Mouse (Mus musculus) cortical plate, adult 2 months (tissue): ENCODE measurements around the gene Hist1h2ab. TPM values are rescaled to one million over a fixed set of nuclear protein-coding genes. Genes with fewer than 3 reads are reported as not detected.

Experiments
- H3K27ac ChIP-seq: fragments of 200-500 bp; 2 replicates; pipeline ENCODE4 v1.5.1; 2012; ENCODE audit warnings: low read length, control low read depth, inconsistent platforms; ENCODE audit not compliant: insufficient read depth
- H3K4me1 ChIP-seq: fragments of 200-500 bp; 2 replicates; pipeline ENCODE4 v1.6.1; 2011; ENCODE audit warnings: low read length; ENCODE audit not compliant: control insufficient read depth, insufficient read depth
- H3K4me3 ChIP-seq: fragments of 200-500 bp; 2 replicates; pipeline ENCODE4 v1.5.1; 2011; ENCODE audit warnings: mild to moderate bottlenecking, low read length, control low read depth; ENCODE audit not compliant: insufficient read depth
- CTCF ChIP-seq: fragments of 200-500 bp; IDR thresholded peaks from 2 replicates; pipeline ENCODE4 v1.5.1; 2011; ENCODE audit warnings: mild to moderate bottlenecking, control low read depth, low read length; ENCODE audit not compliant: insufficient read depth; ENCODE audit errors: extremely low read depth
- POLR2A ChIP-seq: fragments of 200-500 bp; IDR thresholded peaks from 2 replicates; pipeline ENCODE4 v1.6.1; 2011; ENCODE audit warnings: mild to moderate bottlenecking, low read length, control low read depth; ENCODE audit not compliant: insufficient read depth; ENCODE audit errors: extremely low read depth
- polyA plus RNA-seq: library from polyadenylated mRNA; depleted of rRNA; stranded (reverse); fragments of >200 nt; gene quantifications from 2 replicates; pipeline ENCODE4 v1.2.3, GENCODE M21; 2012; rRNA removed

The Hist1h2ab gene
- polyA plus RNA-seq, 1 experiment = 1.9 TPM

DNA sequence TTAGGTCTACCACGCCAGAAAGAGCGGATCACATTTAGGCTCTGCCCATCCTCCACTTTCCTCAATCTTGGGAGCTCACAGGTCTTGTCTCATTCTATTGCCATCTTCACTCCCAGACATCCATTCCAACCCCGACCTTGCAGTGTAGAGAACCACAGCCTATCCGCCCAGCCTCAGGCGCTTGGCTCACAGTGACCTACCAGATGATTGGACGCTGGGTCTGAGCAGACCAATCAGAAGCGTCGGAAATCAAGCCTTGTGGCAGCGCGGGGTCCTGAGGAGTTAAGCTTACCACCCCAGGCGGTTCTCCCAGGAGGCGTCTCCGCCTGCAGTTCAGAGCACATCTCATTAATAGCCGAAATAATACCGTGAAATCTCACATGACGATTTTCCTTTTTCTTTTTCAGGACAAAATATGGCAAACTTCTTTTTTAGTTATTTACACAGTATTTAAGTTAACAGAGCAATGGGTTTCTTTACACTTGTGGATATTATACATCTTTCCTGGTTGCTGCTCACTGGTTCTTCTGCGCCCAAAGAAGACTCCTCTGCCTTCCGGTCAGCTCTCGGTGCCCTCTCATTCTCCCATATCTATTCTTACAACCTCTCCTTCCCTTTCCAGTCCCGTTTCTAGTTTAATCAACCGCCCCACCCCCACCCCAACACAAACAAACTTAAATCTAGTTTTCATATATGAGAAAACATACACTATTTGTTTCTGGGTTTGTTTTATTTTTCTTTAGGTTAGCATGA, 21.8 kb downstream of the Hist1h2ab start:
- Histone ChIP-seq H3K4me3 (no peak overlapping the region), H3K27ac (no peak overlapping the region), H3K4me1 (no peaks in the 10 kb centered on the region)
- TF ChIP-seq CTCF (no peak), POLR2A (no peak)

DNA sequence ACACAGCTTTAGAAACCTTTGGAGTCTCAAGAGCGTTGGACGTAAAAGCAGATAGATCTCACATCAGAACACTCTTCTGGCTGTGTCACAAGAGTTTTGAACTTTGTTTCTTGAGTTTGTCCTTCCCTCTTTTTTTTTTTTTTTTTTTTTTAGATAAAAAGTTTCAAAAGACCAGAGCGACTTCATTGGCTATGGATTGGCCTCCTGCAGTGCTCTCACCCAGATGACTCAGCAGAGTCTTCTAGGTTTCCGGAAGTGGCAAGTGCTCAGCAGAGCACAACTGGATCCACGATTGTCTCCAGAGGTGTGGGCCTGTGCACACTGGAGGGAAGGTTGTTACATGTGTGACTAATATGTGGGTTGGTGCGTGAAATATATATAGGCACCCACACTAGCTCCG, 27.4 kb downstream of the Hist1h2ab start:
- no peak for TF ChIP-seq POLR2A
- no peak for TF ChIP-seq CTCF
- H3K4me3 ChIP-seq = no peak overlapping the region
- H3K4me1 ChIP-seq = no peaks in the 10 kb centered on the region
- no peak overlapping the region for H3K27ac ChIP-seq

DNA sequence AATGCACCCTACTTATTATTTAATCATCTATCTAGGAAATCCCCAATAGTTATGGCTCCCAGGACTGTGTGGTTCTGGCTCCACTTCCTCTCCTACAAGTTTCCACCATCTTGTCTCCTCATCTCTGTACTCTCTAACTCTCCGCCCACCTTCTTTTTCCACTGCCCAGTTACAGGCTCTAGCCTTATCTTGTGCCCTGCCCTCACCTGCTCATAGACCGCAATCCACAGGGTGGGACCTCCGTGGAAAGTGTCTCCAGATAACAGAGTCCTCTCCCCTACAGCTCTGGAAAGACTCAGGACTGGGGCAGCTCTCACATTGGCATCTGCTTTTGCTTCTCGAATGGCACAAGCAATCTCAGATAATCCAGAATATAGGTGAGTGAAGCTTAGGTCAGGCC, 28.1 kb downstream of the Hist1h2ab start:
- Histone ChIP-seq H3K4me3 (no peak overlapping the region), H3K4me1 (no peaks in the 10 kb centered on the region), H3K27ac (no peak overlapping the region)
- no peak for TF ChIP-seq CTCF
- no peak for TF ChIP-seq POLR2A

DNA sequence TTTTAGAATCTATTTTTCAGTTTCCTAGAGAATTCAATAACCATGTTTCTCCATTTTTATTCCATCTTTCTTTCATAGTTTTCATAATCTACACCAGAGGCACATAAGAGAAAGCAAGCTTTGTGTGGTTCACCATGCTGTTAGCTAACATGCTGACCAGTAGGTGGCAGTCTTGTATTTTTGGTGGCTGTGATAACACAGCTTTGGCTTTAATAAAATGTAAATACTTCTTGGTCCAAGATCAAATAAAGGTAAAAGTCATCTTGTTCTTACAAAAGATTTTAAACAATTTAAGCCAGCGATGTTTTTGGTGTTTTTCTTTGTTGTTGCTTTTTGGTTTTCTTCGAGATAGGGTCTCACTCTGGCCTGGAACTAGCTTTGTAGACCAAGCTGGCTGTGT, 41.6 kb downstream of the Hist1h2ab start:
- H3K27ac ChIP-seq = no peak overlapping the region
- H3K4me3 ChIP-seq = no peak overlapping the region
- TF ChIP-seq CTCF = peak; percentile 71; the same call in 1 of the 2 replicates
- TF ChIP-seq POLR2A = no peak
- no peaks in the 10 kb centered on the region for H3K4me1 ChIP-seq

DNA sequence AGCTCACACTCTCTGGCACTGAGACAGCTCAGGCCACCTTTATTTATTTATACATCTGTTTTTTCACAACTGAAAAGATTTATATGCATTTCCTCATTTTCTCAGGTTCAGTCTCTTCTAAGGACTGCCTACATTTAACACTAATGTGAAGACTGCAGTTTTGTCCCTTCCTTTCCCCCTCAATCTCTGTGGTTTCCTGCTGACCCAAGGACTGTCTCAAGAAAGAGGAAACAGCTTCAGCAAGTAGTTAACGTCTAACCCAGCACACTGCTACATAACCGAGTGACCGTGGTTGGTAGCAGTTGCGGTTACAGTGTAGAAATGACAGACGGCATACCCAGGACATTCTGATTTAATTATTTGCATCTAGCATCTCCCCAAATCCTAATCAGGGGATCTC, 48.5 kb downstream of the Hist1h2ab start:
- TF ChIP-seq CTCF (no peak), POLR2A (no peak)
- H3K27ac ChIP-seq = no peak overlapping the region
- no peak overlapping the region for H3K4me3 ChIP-seq
- H3K4me1 ChIP-seq = no peaks in the 10 kb centered on the region

Other genes starting within 250 kb of the Hist1h2ab start
- gene Hist1h4h, start 220.1 kb upstream of the Hist1h2ab start, polyA plus RNA-seq = 20.7 and 34.8 TPM in 2 replicates
- gene Hist1h2af, start 217.2 kb upstream of the Hist1h2ab start, polyA plus RNA-seq = 6.4 and 14.2 TPM in 2 replicates
- gene Hist1h3g, start 215.7 kb upstream of the Hist1h2ab start, polyA plus RNA-seq = 0.74 and 0.92 TPM in 2 replicates
- 0.29 and 0.38 TPM in 2 replicates for gene Hist1h2bh, start 207.7 kb upstream of the Hist1h2ab start, polyA plus RNA-seq
- 0.73 TPM in 1 of 2 replicates, not detected in the other for gene Hist1h3f, start 207.1 kb upstream of the Hist1h2ab start, polyA plus RNA-seq
- 4.5 and 13.1 TPM in 2 replicates for gene Hist1h4f, start 199.5 kb upstream of the Hist1h2ab start, polyA plus RNA-seq
- 0.04 and 0.08 TPM in 2 replicates for gene Hist1h1d, start 197.9 kb upstream of the Hist1h2ab start, polyA plus RNA-seq
- gene Hist1h3e, start 188.8 kb upstream of the Hist1h2ab start, polyA plus RNA-seq = 1.2 and 2.9 TPM in 2 replicates
- 0.50 and 1.1 TPM in 2 replicates for gene Hist1h2ae, start 179.9 kb upstream of the Hist1h2ab start, polyA plus RNA-seq
- 7.8 and 11.4 TPM in 2 replicates for gene Hist1h2bg, start 179.7 kb upstream of the Hist1h2ab start, polyA plus RNA-seq
- 0.67 TPM in 1 of 2 replicates, not detected in the other for gene Hist1h2bf, start 176.9 kb upstream of the Hist1h2ab start, polyA plus RNA-seq
- gene Hist1h2ad, start 176.7 kb upstream of the Hist1h2ab start, polyA plus RNA-seq = 0.32 and 0.92 TPM in 2 replicates
- 2.6 and 3.0 TPM in 2 replicates for gene Hist1h3d, start 175.4 kb upstream of the Hist1h2ab start, polyA plus RNA-seq
- gene Hist1h4d, start 169.5 kb upstream of the Hist1h2ab start, polyA plus RNA-seq = 4.4 and 8.9 TPM in 2 replicates
- 4.2 and 4.6 TPM in 2 replicates for gene Hist1h2be, start 130.0 kb upstream of the Hist1h2ab start, polyA plus RNA-seq
- 4.0 and 4.6 TPM in 2 replicates for gene Hist1h1e, start 128.6 kb upstream of the Hist1h2ab start, polyA plus RNA-seq
- 1.2 and 1.5 TPM in 2 replicates for gene Hist1h2ac, start 67.2 kb upstream of the Hist1h2ab start, polyA plus RNA-seq
- 117 and 130 TPM in 2 replicates for gene Hist1h2bc, start 66.9 kb upstream of the Hist1h2ab start, polyA plus RNA-seq
- not detected in 2 replicates for gene Hist1h1t, start 55.3 kb upstream of the Hist1h2ab start, polyA plus RNA-seq
- gene Hist1h4c, start 52.7 kb upstream of the Hist1h2ab start, polyA plus RNA-seq = 4.1 and 9.6 TPM in 2 replicates
- 4.2 and 4.3 TPM in 2 replicates for gene Hfe, start 40.3 kb upstream of the Hist1h2ab start, polyA plus RNA-seq
- 42.1 and 42.4 TPM in 2 replicates for gene Hist1h1c, start 12.3 kb upstream of the Hist1h2ab start, polyA plus RNA-seq
- 0.56 TPM in 1 of 2 replicates, not detected in the other for gene Hist1h3c, start 5.5 kb upstream of the Hist1h2ab start, polyA plus RNA-seq
- gene Hist1h2bb, start 4.4 kb upstream of the Hist1h2ab start, polyA plus RNA-seq = 0.79 and 1.9 TPM in 2 replicates
- 0.57 and 0.77 TPM in 2 replicates for gene Hist1h3b, start 1.1 kb downstream of the Hist1h2ab start, polyA plus RNA-seq
- 3.7 and 8.3 TPM in 2 replicates for gene Hist1h4b, start 5.9 kb downstream of the Hist1h2ab start, polyA plus RNA-seq
- gene Hist1h4a, start 10.1 kb downstream of the Hist1h2ab start, polyA plus RNA-seq = 4.2 and 9.6 TPM in 2 replicates
- gene Hist1h3a, start 11.3 kb downstream of the Hist1h2ab start, polyA plus RNA-seq = 0.57 and 1.4 TPM in 2 replicates
- gene Hist1h1a, start 12.5 kb downstream of the Hist1h2ab start, polyA plus RNA-seq = 0.55 and 0.77 TPM in 2 replicates
- gene Trim38, start 18.8 kb downstream of the Hist1h2ab start, polyA plus RNA-seq = 0.19 and 0.21 TPM in 2 replicates
- 0.06 TPM in 1 of 2 replicates, not detected in the other for gene Slc17a2, start 55.9 kb downstream of the Hist1h2ab start, polyA plus RNA-seq
- gene Slc17a3, start 88.3 kb downstream of the Hist1h2ab start, polyA plus RNA-seq = not detected in 2 replicates
- not detected in 2 replicates for gene Slc17a1, start 116.6 kb downstream of the Hist1h2ab start, polyA plus RNA-seq
- gene Slc17a4, start 163.9 kb downstream of the Hist1h2ab start, polyA plus RNA-seq = not detected in 2 replicates
- not detected in 2 replicates for gene Hist1h2ba, start 183.0 kb downstream of the Hist1h2ab start, polyA plus RNA-seq
- not detected in 2 replicates for gene Hist1h2aa, start 183.3 kb downstream of the Hist1h2ab start, polyA plus RNA-seq
- 0.42 and 0.62 TPM in 2 replicates for gene Scgn, start 240.1 kb downstream of the Hist1h2ab start, polyA plus RNA-seq